Mouse (Mus musculus) forelimb bud, embryonic 11.5 days (tissue): ENCODE data around the gene Ksr1.
"Not testable (repeated sequence)": the region's sequence is repeated elsewhere in the genome, so short reads cannot be mapped to it uniquely, and the experiment has no call there.

Source experiments
- DNase-seq: peaks from one replicate; pipeline ENCODE4 v3.0.0-alpha.2; 2012; ENCODE audit warnings: low read depth, low spot score

Gene Ksr1

DNA sequence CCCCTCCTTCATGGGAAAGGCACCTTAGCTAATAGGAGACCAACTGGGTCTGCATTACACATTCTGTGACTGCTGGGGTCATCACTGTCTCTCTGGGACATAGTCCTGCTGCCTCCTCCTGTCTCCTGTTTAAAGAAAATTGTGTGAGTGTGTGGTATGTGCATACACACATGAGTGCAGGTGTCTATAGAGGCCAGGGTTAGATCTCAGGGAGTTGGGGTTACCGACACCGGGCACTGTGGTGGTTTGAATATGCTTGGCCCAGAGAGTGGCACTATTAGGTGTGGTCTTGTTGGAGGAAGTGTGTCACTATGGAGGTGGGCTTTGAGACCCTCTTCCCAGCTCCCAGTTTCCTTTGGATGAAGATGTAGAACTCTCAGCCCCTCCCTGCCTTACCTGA is 133.7 kb downstream of the Ksr1 start:
- DNase-seq, result no peak

GRCm38 (mm10) chr11:79008891-79009290 is 137.3 kb downstream of the Ksr1 start:
- DNase-seq, result no peak

DNA sequence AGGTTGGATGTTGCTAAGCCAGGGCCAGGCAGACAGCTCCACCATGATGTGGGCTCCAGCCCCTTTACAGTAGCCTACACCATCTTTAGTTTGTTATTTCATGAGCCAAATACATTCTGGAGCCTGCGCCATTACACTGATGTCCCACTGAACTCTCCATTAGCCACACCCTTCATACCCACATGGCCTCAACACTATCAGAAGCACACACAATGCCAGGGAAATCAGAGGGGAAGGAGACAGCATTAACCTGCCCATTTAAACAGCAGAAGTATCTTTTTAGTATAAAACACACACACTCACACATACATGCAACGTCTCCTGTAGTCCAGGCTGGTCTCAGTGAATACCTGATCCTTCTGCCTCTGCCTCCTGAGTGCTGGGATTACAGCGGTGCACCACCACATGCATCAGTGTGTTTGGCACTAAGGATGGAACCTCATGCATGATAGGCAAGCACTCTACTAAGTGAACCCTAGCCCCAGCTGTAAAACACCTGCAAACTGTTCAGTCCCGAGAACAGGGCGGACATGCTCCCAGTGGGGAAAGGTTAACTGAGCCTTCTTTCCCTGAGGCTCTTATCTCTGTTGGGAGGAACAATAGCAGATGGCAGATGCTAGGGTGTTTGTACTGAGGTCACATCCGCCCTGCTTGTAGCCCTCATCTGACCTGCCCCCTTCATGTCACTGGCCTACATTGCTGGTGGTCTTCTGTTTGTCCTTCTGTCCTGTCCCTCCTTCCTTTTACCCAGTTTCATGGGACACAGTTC is 138.0 kb downstream of the Ksr1 start:
- DNase-seq, result no peak

GRCm38 (mm10) chr11:79007356-79007755 is 138.9 kb downstream of the Ksr1 start:
- DNase-seq, result not testable (repeated sequence)

GRCm38 (mm10) chr11:79006417-79006816 is 139.8 kb downstream of the Ksr1 start:
- DNase-seq, result no peak

- no peak for DNase-seq
These were observed 140.4 kb downstream of the Ksr1 start for GRCm38 (mm10) chr11:79005578-79006394.

DNA sequence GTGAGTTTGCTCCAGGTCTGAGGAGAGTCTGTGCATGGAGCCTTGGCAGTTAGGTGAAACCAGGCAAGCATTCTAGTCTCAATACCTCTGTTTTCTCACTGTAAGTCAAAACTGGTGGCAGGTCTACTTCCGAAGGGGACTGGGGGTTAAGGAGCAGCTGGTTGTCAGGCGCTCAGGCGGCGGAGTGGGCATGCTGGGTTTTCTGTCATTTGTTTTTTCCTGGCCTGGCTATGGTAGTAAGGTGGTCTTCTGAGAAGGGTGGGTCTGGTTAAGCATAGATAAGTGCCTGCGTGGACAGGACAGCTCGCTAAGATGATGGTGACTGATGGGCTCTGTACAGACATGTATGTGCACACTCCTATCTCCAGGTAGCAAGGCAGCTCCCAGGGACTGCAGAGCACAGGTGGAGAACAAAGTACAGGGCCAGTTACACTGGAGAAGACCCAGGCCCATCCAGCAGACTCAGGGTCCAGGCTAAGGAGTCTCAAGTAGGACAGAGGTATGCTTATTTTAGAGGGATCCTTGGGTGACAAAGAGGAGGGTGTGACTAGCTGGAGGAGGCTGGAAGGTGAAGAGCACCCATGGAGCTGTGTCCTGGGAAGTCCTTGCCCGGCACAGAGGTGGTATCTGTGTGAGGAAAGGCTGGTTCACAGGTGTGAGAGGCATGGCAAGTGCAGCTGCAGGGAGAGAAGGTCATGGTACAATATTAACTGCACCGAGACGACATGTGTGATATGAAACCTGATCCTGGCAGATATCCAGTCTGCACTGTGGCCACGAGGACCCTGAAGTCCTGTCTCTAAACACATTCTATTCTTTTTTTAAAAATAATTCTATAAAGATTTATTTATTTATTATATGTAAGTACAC is 142.2 kb downstream of the Ksr1 start:
- no peak for DNase-seq

DNA sequence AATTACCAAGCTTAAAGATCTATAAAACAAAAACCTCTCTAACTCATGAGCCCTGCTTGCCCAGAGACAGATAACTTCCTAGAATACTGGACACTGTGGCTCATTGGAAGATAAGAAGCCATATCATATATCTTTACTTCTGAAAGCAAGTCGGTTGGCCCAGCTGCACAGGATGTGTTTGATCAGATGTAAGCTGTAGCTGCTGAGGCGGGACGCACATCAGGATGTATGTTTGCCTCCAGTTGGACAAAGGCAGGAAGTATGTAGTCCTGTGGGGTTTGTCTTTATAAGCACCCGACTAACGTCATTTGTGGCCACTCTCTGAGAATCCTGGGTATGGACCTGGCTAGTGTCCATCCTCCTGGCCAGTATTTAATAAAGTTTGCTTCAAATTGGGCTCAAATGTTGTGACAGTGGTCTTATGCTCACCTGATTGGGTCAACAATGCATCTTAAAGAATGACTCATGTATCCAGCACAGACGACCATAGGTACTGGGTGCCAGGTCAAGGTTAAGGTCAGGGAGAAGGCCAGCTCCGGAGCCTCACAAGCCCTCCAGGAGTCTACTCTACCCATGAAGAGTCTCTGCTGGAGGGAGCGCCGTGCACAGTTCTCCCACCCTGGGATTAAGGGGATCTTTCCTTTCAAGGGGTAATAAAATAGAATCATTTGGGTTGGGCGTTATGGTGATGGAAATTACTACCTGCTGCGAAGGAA is 143.0 kb downstream of the Ksr1 start:
- no peak for DNase-seq

DNA sequence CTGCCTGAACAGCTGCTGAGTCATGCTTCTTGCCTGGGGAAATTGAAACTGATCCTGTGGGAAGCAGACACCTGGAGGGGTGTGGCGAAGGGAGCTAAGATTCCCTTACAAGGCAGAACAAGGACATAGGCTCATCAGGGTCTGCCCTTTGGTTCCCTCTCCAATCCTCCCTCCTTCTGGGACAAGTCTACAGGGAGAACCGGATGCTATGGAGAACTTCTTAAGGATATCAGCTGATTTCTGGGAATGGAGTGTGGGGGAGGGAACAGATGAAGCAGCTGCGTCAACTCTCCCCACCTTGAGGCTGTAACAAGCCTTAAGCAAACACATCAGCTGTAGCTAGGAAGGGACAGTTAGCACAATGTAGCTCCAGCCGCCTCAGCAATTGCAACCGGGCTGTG is 143.7 kb downstream of the Ksr1 start:
- no peak for DNase-seq

GRCm38 (mm10) chr11:79001871-79002270 is 144.3 kb downstream of the Ksr1 start:
- DNase-seq, result no peak

- DNase-seq, result no peak
These were observed 147.1 kb downstream of the Ksr1 start for GRCm38 (mm10) chr11:78999118-78999517.

DNA sequence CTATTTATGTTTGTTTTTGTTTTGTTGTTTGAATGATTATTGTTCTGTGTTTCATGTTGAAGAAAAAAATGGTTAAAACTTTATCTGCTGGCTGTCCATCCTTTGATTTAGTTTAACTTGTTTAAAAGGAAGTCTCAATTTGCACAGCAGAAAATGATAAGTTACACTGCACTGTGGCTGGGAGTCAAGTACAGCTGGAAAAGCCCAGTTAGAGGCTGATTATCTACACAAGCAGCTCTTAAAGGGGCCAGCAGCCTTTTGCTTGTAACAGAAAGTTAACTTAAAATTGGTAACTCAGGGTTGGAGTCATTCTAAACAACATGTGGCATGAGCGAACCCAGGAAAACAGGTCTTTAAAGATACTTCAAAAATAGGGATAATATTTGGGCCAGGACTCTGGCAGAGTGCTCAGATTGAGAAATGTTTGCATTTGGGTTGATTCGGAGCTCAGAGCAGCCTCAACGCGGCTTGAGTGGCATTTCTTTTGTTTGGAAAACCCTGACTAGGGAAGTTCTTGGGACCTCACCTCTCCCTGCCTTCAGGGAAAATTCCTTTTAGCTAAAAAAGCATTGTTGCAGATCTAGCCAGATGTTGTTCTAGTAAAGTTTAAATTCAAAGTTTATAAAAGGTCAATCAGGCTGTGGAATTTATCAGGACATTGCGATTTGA is 155.2 kb downstream of the Ksr1 start:
- DNase-seq, result not testable (repeated sequence)

DNA sequence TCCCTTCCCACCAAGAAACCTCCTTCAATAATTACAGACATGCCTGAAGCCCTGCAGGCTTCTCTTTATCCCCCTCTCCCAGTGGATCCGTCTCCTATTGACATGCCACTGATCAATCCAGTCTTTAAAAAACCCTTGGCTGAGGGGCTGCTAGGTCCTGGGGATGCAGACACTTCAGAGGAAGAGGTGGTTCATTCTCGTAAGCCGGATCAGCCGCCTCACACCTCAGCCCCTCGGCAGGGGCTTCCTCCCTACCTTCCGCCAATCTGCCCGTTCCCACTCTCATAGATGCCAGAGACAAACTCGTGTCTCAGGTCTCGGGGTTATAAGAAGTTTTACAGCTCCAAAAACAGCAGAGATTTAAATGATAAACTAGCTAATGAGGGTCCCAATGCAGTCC is 156.1 kb downstream of the Ksr1 start:
- no peak for DNase-seq

DNA sequence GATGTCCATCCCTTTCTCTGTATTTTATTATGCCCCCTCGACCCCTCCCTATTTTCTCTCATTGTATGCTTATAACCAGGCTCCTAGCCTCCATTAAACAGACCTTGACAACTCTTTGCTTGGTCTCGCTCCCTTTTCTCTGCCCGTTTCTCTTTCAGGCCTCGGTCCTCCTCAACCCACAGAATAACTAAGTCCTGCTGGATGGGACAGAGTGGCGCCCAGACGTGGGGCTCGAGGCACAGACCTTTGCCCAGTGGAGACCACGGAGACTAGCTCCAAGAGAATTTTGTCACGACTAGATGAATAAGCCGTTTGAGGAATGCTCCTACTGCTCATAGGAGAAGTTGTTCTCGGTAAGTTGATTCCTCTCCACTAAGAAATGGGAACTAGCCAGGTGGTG is 157.0 kb downstream of the Ksr1 start:
- DNase-seq, result not testable (repeated sequence)

DNA sequence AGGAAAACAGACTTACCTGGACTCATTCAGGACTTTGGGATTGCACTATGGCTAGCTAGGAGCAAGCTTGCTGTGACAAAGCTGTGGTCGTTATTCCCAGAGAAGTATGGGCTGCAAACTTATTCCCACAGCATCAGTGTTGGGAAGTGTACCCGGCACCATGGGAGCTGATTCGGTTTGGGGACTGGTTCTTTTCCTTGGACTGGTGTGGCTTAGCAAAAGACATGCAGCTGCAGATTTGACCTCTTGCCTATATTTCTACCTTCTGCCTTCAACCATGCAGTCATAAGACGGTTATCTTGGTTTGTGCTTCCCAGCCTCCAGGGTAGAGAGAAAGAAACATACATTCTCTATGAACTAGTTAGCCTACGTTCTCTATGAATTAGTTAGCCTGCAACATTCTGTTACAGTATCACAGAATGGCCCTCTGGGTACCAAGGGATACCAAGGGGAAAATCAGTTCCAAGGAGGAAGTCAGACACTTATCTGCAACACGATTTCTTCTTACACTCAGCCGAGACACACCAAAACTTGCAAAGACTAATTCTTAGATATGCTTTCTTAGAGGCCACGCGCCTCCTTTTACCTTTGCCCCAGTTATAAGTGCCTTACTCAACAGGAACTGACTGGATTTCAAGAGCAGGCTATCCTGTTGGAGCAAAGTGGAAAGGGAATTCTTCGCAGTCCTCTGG is 159.8 kb downstream of the Ksr1 start:
- no peak for DNase-seq

DNA sequence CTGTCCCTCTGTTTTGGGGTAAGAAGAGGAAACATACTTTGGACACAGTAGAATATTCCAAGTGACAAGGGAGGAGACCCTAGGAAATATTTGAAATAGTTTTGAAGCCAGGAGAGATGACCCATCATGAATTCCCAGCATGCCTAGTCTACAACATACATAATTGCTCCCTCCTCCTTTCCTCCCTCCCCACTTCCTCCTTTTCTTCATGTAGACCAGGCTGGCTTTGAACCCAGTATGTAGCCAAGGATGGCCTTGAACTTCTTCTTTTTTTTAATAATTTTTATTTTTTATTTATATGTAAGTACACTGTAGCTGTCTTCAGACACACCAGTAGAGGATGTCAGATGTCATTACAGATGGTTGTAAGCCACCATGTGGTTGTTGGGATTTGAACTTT is 160.7 kb downstream of the Ksr1 start:
- DNase-seq, result no peak

DNA sequence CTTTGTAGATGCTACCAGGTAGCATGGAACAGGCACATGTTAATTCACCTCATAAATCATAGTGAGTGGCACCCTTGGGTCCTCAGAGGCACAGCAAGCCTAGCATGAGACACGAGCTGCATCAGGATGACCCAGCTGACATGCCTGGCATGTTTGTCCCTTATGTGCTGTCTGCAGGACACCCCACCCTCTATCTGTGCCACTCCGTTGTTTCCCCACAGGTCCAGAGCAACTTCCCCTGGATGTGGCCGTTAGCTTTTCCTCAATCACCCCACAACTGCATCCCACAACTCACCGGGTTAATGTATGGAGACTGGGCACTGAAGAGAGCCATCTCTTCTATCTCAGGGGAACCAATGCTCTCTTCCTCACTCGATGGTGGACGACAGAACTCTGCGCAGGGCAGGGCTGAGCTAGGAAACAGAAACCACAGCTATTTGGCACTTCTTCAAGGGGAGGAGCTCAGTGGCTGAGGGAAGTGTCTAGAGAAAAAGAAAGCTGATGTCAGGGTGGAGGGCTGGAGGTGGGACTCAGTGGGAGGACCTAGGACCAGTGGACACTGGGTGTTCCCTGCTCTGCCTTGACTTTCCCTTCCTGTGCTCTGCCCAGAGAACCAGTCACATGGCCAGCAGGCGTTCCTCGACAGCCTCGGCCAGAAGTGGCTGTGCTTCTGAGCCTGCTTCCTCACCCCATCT is 161.6 kb downstream of the Ksr1 start, which contains the start of gene Lgals9:
Lgals9 (minus strand) TSS at position 464 of the 695 bp plus-strand sequence.
- DNase-seq, result no peak

DNA sequence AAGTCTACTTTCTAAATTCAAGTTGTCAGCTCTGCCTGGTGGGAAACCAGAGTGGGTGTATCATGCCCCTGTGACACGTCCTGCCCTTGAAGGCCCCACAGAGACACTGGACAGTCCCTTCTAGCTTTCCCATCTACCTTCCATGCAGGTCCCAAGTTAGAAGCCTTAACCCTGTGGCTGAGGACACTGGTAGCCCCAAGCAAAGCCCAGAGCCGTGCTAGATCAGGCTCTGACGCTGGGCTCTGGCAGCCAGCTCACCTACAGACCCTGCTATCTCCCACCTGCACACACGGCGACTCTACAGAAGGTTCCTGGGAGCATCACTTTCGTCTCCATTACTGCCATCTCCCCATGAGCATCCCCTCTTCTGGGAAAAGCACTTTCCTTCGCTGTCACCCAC is 162.7 kb downstream of the Ksr1 start:
- DNase-seq, result no peak

- no peak for DNase-seq
These were observed 163.5 kb downstream of the Ksr1 start for GRCm38 (mm10) chr11:78982513-78983291.
